Mouse (Mus musculus): ENCODE measurements around the gene Tuba4a.

Gene Tuba4a

GRCm38 (mm10) chr1:75219531-75219930, at the start of gene Tuba4a:
Gene Tuba4a (minus strand): TSS chr1:75219865.
- no peak for DNase-seq (ENCODE audit: low spot score)

- no peak for DNase-seq (ENCODE audit: low spot score)
Measured at GRCm38 (mm10) chr1:75264091-75264880, 44.6 kb upstream of the Tuba4a start, which contains the start of gene Ptprn. Gene Ptprn (minus strand): TSS chr1:75264502.

GRCm38 (mm10) chr1:75262969-75263951, 43.6 kb upstream of the Tuba4a start:
- DNase-seq (ENCODE audit: low spot score), result no peak

- no peak for DNase-seq (ENCODE audit: low spot score)
Measured at GRCm38 (mm10) chr1:75261278-75261677, 41.6 kb upstream of the Tuba4a start.

- no peak for DNase-seq (ENCODE audit: low spot score)
Measured at GRCm38 (mm10) chr1:75255516-75256046, 35.9 kb upstream of the Tuba4a start.

GRCm38 (mm10) chr1:75254625-75255013, 35.0 kb upstream of the Tuba4a start:
- DNase-seq (ENCODE audit: low spot score), result no peak

GRCm38 (mm10) chr1:75253849-75254624, 34.4 kb upstream of the Tuba4a start:
- DNase-seq (ENCODE audit: low spot score), result no peak

GRCm38 (mm10) chr1:75253029-75253428, 33.4 kb upstream of the Tuba4a start:
- no peak for DNase-seq (ENCODE audit: low spot score)

GRCm38 (mm10) chr1:75252308-75252707, 32.6 kb upstream of the Tuba4a start:
- no peak for DNase-seq (ENCODE audit: low spot score)

- DNase-seq (ENCODE audit: low spot score), result no peak
Measured at GRCm38 (mm10) chr1:75251112-75251970, 31.7 kb upstream of the Tuba4a start.

- no peak for DNase-seq (ENCODE audit: low spot score)
Measured at GRCm38 (mm10) chr1:75250498-75250897, 30.8 kb upstream of the Tuba4a start.

GRCm38 (mm10) chr1:75248041-75248772, 28.5 kb upstream of the Tuba4a start:
- no peak for DNase-seq (ENCODE audit: low spot score)

- no peak for DNase-seq (ENCODE audit: low spot score)
Measured at GRCm38 (mm10) chr1:75247071-75247930, 27.6 kb upstream of the Tuba4a start.

- no peak for DNase-seq (ENCODE audit: low spot score)
Measured at GRCm38 (mm10) chr1:75244836-75245235, 25.2 kb upstream of the Tuba4a start.

- no peak for DNase-seq (ENCODE audit: low spot score)
Measured at GRCm38 (mm10) chr1:75244175-75244826, 24.6 kb upstream of the Tuba4a start.

GRCm38 (mm10) chr1:75243411-75243810, 23.7 kb upstream of the Tuba4a start:
- DNase-seq (ENCODE audit: low spot score), result no peak

- no peak for DNase-seq (ENCODE audit: low spot score)
Measured at GRCm38 (mm10) chr1:75239591-75239990, 19.9 kb upstream of the Tuba4a start.
